Mouse (Mus musculus): ENCODE results near the gene Snrpf.

DNA sequence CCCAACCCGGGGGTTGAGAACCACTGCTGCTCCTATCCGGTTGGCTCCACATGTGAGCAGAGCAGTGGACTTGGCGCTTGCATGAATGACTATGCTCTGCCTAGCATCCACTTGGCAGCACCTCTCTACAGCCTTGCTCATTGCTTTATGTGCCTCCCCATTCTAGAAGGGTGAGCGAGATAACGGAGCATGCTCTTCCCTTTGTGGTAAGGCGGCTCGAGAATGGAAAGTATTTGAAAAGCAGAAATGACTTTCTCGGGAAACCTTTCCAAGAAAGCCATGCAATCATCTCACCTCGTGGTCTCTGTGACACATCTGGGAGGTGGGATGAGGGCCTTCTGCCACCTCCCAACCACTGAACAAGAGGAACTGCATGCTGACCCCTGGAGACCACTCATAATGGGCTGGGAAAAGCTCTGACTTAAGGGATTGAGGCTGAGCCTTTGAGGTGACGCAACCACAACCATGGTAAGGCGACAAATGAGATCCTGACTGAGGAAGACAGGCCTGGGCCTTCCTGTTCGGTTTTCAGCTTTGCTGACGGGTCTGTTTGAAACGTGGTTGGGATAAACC lies 24.9 kb downstream of the Snrpf start:
- TF ChIP-seq POLR2A (IDR thresholded peaks at IDR 0.05; ENCODE audit: extremely low read depth, insufficient read depth, low read length) (no peak), CTCF (IDR thresholded peaks at IDR 0.05; ENCODE audit: low read depth, low read length) (no peak)

Measured in liver, adult 2 months (tissue).